Mouse (Mus musculus): ENCODE measurements around the gene Megf8.
"Not testable (repeated sequence)": the region's sequence is repeated elsewhere in the genome, so short reads cannot be mapped to it uniquely, and the experiment has no call there.

Megf8 gene

DNA sequence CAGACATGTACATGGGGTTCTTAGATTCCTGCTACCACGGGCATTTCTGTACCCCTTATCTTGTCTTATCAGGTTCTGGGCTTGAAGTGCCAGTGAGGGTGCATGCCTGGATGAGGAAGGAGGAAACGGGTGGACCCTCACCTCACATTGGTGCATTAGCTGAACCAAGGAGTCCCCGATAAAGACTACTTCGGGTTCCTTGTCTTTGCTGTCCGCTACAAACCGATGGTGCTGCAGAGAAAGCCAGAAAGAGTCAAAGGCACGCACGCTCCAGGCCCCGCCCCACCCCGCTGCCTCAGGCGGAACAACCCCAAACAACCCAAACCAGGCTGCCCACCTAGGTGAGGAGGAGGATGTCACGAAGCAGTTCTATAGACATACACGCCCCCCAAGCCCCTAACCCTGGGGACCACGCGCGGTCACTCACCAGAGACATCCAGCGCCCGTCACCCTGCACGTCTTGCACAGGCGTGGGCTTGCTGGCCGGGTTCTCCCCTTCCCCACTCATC, 20.0 kb upstream of the Megf8 start:
- DNase-seq (ENCODE audit: low read depth): no peak

DNA sequence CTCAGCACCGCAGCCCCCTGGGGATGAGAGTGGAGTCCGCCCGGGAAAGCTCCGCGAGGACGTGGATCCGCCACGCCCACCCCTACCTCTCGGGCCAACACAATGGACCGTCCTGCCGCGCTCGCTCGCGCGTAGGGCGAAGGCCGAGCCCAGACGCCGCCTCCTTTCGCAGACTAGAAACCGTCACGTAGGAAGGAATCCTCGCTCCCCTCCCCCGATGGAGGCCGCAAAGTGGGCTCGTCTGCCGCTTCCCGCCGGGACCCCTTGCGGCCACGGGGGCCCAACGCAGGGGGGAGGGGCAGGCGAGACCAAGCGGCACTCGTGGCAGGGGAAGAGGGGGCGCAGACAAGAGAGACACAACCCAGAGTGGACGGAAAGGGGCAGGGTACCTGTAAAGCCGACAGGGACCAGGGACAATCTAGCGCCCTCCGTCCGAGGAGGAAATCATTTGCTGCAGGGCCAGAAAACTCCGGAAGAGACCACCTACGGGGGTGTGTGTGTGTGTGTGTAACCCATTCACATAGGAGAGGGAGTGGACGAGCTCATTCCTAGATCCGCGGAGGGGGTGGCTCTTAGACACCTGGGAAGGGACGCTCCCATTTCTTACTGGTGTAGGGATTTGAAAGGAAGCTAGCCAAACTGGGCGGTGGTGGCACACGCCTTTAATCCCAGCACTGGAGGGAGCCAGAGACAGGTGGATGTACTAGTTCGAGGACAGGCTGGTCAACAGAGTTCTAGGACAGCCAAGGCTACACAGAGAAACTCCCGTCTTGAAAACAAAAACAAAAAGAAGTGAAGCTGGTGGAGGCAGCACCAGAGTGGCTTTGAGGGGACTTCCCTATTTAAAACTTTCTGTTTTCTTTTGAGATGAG, 19.3 kb upstream of the Megf8 start, which contains the start of gene Pafah1b3:
Pafah1b3 (minus strand) TSS at position 533 of the 872 bp plus-strand sequence.
- no peak for DNase-seq (ENCODE audit: low read depth)

DNA sequence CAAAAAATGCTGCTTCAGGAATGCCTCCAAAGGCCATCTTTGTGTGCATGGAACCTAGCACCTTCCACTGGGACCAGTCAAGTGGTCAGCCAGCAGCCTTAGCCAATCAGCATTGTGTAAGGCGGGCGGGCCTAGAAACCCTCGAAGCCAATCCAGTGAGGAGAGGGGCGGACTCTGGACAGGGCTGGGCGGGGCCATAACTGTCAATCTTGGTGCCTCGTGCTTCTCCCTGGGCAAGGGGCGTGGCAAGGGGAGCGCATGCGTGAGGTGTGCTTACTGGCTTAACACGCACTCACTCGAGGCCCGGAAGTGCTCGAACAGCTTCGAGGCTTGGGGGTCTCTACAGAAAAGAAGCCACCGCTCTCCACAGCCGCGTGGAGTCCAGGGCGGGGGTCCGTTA, 15.9 kb upstream of the Megf8 start, which contains the start of gene Prr19:
Prr19 (plus strand) TSS at position 349 of the 400 bp plus-strand sequence.
- DNase-seq (ENCODE audit: low read depth): no peak

DNA sequence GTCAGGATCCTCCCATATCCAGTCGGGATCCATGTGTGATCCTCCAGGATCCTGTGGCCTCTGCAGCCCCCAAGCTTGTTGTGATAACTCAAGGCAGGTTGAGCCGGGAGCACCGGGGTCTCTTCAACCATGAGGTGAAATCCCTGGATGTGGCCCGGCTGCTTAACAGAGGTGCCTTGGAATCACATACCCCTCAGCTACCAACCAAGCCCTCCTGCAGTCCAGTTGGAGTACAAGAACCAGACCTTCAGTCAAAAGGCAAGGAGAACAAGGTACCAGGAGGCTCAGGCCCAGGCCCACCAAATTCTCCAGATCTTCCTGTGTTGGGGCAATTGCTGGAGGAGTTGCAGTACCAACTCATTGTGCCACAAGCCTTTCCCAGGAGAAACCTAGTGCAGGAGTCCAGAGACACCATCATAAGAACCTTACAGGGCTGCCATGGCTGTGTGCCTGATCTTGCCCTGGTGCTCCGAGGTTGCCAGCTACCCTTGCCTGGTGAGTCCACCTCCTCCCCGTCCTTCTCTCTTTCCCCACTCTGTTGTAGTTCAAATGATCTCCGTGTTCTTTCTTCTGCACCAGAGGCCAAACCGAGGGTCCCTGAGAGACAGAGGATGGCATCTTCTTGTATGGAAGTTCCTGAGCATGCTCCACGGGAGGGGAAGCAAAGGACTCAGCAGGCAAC, 13.8 kb upstream of the Megf8 start:
- DNase-seq (ENCODE audit: low read depth): no peak

DNA sequence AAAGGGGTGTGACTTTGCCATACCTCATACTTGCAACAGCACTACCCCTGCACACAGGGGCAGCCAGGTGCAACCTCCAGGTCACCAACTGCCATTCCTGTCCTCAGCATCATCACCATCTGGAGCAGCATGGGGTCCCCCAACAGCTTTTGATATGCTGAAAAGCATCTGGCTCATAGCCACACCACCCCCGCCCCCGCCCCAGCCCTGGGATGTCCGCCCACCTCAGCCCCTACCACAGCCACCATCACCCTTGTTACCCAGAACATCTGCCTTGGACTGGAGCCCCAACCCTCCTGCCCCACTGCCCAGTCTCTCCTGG, 13.3 kb upstream of the Megf8 start:
- no peak for DNase-seq (ENCODE audit: low read depth)

DNA sequence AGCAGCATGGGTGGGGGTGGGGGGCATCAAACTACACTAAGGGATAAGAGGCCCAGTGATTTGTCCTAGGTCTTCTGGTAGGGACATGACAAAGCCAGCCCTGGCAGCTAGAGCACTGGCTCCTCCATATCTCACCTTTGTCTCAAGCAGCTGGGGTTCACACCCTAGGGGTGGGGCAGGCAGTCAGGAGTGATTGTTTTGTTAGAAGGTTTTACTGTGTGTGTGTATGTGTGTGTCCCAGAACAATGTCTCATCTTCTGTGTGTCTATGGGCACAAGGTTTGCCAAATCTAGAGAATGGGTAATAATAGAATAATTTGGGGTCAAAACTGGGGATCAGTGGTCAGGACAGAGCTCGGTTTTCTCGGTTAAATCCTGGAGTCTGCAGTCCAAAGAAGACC, 11.5 kb upstream of the Megf8 start:
- DNase-seq (ENCODE audit: low read depth): no peak

DNA sequence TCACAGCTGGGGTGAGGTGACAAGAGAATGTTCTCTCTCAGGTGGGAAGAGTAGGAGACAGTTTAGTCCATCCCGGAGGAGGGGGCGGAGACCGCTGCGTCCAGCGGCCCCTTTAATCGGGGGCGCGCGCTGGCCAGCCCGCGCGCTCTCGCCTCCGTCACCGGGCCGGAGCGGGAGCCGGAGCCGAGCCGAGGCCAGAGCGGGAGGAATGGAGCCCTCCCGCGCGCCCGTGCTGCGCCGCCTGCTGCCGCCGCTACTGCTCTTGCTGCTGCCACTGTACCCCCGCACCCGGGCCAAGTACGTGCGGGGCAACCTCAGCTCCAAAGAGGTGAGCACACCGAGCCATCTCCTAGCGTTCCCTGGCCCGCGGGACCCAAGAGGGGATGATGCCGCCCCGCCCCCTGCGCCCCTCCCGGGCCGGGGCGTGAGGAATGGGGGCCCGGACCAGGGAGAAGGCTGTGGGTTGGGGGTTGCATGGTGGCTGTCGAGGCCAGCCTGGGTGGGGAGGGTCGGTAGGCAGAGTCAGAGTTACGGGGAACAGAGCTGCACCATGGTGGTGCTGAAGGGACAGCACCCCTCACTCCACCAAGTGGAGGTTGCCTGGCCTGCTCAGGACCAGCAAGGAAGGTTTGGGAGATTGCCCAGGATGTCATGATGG, 10.9 kb upstream of the Megf8 start, which contains the start of gene Tmem145:
Tmem145 (plus strand) TSS at position 151 of the 658 bp plus-strand sequence.
- DNase-seq (ENCODE audit: low read depth): no peak

DNA sequence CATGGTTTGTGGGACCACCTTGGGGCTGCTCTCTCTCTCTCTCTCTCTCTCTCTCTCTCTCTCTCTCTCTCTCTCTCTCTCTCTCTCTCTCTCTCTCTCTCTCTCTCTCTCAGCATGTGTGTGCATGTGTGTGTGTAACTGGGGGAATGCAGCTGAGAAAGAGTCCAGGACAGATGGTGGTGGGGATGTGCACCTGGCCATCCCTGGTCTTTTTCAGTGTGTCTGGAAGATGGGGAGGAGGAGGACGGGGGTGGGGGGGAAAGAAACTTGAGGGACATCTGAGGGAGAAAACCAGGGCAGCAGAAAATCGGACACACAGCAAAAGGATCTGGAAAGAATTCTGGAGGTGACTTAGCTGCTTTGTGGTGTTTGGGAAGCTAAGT, 10.4 kb upstream of the Megf8 start:
- DNase-seq (ENCODE audit: low read depth): no peak

DNA sequence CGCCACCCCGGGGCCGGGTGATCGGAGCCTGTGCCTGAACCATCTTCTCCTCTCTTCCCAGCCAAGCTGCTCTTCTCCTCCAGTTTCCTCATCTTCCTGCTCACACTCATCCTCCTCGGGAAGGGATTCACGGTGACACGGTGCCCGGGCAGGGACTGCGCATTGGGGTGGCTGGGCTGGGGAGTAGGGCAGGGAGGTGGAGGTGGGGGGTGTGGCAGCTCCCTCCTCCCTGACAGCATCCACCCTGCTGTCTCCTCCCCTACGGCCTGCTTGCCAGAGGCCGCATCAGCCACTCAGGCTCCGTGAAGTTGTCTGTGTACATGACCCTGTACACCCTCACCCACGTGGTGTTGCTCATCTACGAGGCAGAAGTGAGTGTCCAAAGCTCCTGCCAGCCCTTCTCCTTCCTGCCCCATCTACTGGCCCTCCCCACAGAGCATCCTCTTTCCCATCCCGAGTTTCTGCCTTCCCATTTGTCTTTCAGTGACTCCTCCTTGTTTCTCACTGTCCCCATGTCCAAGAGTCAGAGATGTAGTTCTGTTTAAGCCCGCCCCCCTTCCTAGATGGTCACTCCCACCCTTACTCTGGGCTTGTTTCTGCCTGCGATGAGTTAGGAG, 8.2 kb upstream of the Megf8 start:
- DNase-seq (ENCODE audit: low read depth): no peak

DNA sequence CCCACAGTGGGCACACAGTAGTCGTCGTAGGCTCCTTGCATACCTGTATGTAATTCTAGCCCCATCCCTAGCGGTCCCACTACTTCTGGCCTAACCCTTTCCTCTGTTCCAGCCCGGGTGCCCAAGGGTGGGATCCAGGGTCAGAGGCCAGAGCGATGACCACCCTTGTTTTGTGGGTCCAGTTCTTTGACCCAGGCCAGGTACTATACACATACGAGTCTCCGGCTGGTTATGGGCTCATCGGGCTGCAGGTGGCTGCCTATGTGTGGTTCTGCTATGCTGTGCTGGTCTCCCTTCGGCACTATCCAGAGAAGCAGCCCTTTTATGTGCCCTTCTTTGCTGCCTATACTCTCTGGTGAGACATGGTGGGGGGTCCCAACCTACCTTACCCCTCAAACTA, 7.5 kb upstream of the Megf8 start:
- no peak for DNase-seq (ENCODE audit: low read depth)

DNA sequence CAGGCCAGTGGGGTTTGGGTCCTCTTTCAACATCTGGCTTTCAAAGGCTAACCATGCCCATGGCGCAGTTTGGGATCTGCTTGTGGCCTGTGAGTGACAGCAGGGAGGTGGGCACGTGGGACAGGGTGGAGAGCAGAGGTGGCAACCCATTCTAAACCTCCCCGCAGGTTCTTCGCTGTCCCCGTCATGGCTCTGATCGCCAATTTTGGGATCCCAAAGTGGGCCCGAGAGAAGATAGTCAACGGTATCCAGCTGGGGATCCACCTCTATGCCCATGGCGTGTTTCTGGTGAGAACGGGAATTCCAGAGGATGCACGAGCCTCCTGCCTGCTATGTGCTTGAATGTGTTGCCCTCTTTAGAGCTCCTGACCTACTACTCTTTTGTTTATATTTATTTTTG, 5.8 kb upstream of the Megf8 start:
- no peak for DNase-seq (ENCODE audit: low read depth)

DNA sequence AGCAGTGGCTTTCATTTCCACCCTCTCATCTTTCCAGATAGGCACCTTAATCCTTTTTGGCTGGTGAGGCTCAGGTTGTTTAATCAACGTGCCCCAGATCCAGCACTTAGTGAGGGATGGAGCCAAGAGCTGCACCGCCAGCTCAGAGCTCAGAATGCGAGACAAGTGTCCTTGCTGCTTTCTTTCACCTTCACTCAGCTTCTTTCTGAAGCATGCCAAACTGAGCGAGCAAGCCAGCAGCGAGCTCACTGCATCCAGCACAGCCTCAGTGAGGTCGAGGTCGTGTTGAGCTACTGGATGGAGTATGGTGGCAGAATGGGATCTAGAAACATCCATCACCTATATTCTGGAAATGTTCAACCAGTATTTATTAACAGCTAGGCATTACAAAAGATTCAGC, 3.6 kb upstream of the Megf8 start:
- DNase-seq (ENCODE audit: low read depth): no peak

DNA sequence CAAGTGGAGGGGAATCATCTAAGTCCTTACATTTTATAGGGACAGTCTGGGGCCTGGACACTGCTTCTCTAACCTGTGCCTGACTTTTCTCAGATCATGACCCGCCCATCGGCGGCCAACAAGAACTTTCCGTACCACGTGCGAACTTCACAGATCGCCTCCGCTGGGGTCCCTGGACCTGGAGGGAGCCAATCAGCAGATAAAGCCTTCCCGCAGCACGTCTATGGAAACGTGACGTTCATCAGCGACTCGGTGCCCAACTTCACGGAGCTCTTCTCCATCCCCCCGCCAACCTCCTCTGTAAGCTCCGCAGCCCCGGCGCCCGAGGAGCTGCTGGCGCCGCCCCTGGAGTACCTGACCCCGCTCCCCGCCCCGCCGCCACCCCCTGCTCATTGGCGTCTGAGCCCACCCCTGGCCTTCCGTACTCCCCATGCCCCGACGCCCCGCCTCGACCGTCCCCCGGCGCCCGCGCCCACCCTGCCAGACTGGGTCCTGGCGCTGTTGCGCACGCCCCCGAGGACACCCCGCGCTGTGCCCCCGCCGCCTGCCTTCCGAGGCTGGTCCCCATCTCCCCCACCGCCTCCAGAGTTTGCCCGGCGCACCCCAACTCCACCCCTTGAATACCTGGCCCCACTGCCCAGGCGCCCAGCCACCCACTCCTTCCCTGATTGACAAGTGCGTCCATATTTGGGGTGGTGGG, 2.2 kb upstream of the Megf8 start:
- no peak for DNase-seq (ENCODE audit: low read depth)

DNA sequence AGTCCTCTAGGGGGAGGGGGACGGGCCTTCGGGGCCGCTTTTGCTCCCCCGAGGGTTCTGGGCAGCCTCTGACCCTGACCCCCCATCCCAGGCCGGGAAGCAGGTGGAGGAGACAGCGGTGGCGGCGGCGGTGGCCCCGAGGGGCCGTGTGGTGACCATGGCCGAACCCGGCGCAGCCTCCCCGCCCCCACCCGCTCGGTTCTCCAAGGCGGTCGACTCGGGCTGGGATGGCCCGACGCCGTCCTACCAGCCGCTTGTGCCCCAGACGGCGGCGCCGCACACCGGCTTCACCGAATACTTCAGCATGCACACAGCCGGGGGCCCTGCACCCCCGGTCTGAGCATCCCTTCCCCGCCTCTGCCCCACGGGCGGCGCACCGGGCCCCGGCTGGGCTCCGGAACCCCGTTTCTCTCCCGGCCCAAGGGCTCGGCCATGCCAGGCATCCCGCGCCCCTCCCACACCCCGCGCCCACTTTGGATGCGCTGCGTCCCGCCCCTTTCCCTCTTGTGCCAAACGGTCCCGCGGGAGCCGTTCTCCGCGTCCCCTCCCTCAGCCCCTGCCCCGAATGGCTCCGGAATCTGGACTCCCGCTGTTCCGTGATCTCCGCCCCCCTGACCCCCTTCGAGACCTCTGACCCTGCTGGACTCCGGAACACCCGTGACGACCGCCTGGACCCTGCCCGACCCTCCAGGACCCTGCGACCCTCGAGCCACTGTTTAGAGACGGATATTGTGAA, 1.5 kb upstream of the Megf8 start:
- DNase-seq (ENCODE audit: low read depth): no peak

DNA sequence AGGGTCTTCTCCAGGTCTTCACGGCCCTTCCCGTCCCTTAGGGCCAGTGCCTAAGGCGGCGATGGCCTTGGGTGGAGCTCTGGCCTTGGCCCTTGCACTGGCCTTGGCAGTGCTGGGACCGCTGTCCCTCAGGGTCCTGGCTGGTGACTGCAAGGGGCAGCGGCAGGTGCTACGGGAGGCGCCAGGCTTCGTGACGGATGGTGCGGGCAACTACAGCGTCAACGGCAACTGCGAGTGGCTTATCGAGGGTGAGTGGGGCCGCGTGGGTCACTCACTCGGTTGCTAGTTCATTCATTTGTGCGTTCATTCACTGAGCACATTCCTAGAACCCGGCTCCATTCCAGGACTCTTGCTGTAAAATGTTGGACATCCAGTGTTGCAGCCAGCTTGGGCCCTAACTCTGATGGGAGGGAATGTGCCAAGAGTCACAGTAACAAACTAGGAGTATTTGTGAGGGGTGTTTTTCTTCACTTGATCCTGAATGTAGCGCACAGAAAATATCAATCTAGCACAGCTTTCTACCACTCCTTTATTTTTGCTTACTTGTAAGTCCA, 559 bp downstream of the Megf8 start:
- DNase-seq (ENCODE audit: low read depth): no peak

DNA sequence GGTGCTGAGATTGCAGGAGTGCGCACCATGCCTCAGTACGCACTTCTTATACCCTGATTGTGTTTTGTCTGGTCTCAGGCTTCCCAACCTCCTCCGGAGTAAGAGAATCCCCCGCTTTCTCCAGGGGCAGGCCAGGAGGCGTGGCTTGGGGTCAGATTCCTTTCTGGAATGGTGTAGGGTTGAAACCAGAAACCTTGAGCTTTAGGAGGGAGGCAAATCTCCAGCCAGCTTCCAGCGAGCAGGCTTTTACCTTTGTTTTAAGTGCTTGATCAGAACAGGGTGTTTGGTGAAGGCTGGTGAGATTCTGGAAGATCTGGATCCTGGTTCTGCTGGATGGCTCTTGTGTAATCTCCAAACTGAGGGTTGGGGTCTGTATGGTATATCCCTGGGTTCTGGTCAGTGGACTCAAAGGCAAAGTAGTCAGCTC, 5.1 kb downstream of the Megf8 start:
- no peak for DNase-seq (ENCODE audit: low read depth)

DNA sequence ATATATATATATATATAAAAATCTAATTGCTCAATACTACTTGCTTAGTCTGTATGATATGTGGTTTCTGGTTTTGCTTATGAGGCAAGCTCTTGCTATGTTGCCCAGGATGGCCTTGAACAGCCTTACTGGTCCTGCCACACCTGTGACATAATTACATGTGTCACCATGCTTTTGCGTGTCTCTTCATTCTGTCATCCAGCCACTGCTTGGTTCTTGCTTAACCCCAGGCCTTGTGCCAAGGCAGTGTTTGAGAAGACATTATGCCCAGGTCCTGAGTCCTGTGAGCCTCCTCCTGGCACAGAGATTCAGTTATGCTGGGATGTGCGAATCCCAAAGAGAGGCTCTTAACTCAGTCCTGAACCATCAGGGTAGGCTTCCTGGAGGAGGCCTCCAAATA, 6.3 kb downstream of the Megf8 start:
- DNase-seq (ENCODE audit: low read depth): no peak

DNA sequence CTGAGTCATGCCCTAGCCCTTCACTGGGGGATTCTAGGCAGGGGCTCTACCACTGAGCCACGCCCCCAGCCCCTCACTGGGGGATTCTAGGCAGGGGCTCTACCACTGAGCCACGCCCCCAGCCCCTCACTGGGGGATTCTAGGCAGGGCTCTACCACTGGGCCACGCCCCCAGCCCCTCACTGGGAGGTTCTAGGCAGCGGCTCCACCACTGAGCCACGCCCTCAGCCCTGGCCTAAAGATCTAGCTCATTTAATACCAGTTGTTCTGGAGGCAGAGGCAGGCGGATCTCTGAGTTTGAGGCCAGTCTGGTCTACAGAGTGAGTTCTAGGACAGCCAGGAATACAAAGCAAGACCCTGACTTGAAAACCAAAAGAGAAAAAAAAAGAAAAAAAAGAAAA, 8.5 kb downstream of the Megf8 start:
- not testable (repeated sequence) for DNase-seq (ENCODE audit: low read depth)

DNA sequence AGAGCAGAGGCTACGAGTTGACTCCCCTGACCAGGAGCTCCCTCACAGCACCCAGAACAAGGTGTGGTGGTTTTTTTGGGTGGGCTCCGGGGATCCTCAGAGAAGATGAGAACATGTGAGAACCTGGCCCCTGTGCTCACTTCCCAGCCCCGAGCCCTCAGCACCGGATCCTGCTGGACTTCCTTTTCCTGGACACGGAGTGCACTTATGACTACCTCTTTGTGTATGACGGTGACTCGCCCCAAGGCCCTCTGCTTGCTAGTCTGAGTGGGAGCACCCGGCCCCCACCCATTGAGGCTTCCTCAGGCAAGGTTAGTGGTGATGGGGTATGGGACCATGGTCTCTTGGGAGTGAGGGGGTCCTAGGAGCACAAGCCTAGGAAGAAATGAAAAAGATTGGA, 9.3 kb downstream of the Megf8 start:
- DNase-seq (ENCODE audit: low read depth): no peak

DNA sequence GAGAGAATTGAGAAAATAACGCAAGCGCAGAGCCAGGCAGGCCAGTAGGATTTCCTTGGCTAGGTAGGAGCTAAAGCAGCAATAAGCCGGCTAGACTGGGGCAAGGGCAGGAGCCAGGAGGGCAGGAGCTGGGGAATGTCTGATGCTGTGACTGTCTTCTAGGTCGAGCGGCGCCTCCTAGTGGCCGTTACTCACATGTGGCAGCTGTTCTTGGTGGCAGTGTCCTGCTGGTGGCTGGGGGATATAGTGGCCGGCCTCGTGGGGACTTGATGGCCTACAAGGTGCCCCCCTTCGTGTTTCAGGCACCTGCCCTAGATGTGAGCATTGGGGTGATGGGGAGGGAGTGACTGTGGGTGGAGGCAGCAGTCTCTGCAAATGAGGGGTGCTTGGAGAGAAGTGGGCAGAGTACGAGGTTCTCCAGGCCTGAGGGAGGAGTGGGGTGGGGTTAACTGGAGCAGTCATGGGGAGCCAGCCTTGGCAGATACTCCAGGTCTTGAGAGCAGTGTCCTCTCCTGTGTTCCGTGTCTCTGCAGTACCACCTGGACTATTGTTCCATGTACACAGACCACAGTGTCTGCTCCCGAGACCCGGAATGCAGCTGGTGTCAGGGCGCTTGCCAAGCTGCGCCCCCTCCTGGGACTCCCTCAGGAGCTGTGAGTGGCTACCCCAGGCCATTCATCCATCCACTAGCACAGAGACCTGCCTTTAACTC, 16.8 kb downstream of the Megf8 start:
- peak; percentile 56 for DNase-seq (ENCODE audit: low read depth)

All from c-Kit-positive CD71-positive TER-119-negative erythroid progenitor cells, embryonic 14.5 days (primary cell).